Mouse (Mus musculus) forebrain, postnatal 0 days (tissue): ENCODE measurements around the gene Umad1. TPM values are rescaled to one million over a fixed set of nuclear protein-coding genes. Genes with fewer than 3 reads are reported as not detected.

Experiments
- ATAC-seq: fragments of 200-750 bp; cut with Nextera tagmentation; 2 replicates; pipeline ENCODE4 v1.8.0; 2017; ENCODE audit warnings: mild to moderate bottlenecking, moderate library complexity
- DNase-seq: peaks from one replicate; pipeline ENCODE4 v3.0.0-alpha.2; 2015
- H3K27ac ChIP-seq: fragments of 300-500 bp; sonication (generic); 2 replicates; pipeline ENCODE4 v1.5.1; 2014; ENCODE audit warnings: low read depth, mild to moderate bottlenecking, antibody characterized with exemption, low read length, moderate library complexity, mixed read lengths
- H3K27me3 ChIP-seq: fragments of 300-500 bp; sonication (generic); 2 replicates; pipeline ENCODE4 v1.6.1; 2014; ENCODE audit warnings: mild to moderate bottlenecking, low read length, mixed read lengths; ENCODE audit not compliant: insufficient read depth
- H3K36me3 ChIP-seq: fragments of 300-500 bp; sonication (generic); 2 replicates; pipeline ENCODE4 v1.6.1; 2014; ENCODE audit warnings: mild to moderate bottlenecking, moderate library complexity; ENCODE audit not compliant: insufficient read depth
- H3K4me1 ChIP-seq: fragments of 300-500 bp; sonication (generic); 2 replicates; pipeline ENCODE4 v1.6.1; 2014; ENCODE audit warnings: antibody characterized with exemption; ENCODE audit not compliant: insufficient read depth
- H3K4me2 ChIP-seq: fragments of 300-500 bp; sonication (generic); 2 replicates; pipeline ENCODE4 v1.6.1; 2014; ENCODE audit warnings: low read depth, mild to moderate bottlenecking, moderate library complexity
- H3K4me3 ChIP-seq: fragments of 300-500 bp; sonication (generic); 2 replicates; pipeline ENCODE4 v1.5.1; 2014; ENCODE audit warnings: low read depth, low read length, mixed read lengths
- H3K9ac ChIP-seq: fragments of 300-500 bp; sonication (generic); 2 replicates; pipeline ENCODE4 v1.6.1; 2014; ENCODE audit warnings: mild to moderate bottlenecking
- H3K9me3 ChIP-seq: fragments of 300-500 bp; sonication (generic); 2 replicates; pipeline ENCODE4 v1.6.1; 2016; ENCODE audit warnings: low read length
- CTCF ChIP-seq: sonication (generic); IDR thresholded peaks from 2 replicates; pipeline ENCODE4 v1.5.1; 2016; ENCODE audit warnings: antibody characterized with exemption, control low read depth, low read depth
- WGBS: fragments of 180-500 bp; shearing (Covaris S2); extraction: QIAGEN DNeasy Blood & Tissue Kit; methylation state at CpG from one replicate; pipeline ENCODE4 v1.1.7; 2014; 5-methylcytosine and 5-hydroxymethylcytosine counted together
- polyA plus RNA-seq: library from polyadenylated mRNA; unstranded; fragments of >200 nt; fragmentation: Nextera tagmentation; extraction: Ambion mirVana; gene quantifications from 2 replicates; pipeline ENCODE4 v1.2.1, GENCODE M21; 2015
- total RNA-seq: library from RNA; depleted of rRNA; stranded (reverse); fragments of >200 nt; gene quantifications from 2 replicates; pipeline ENCODE4 v1.2.3, GENCODE M21; 2014

Gene Umad1
- total and polyA plus RNA-seq, 2 experiments from 2014 or later = 24.4 to 50.5 TPM

DNA sequence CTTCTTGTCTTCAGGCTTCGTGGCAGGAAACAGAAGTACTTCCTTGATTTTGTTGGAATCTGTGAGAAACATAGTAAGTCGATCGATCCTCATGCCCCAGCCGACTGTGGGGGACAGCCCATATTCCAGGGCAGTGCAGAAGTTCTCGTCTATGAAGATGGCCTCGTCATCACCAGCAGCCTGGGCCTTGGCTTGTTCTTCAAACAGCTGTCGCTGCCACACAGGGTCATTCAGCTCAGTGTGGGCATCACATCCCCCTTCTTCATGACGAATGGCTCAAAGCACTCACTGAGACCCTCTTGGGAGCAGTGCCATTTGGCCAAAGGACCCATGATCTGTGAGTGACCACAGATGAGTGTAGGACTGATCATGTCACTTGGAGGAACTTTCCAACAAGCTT, 118.6 kb downstream of the Umad1 start:
- Histone ChIP-seq H3K27me3 (no peaks in the 10 kb centered on the region), H3K36me3 (peaks cover 6% of the 10 kb centered on the region), H3K27ac (no peak overlapping the region), H3K4me2 (no peak overlapping the region), H3K9ac (no peak overlapping the region), H3K4me1 (no peaks in the 10 kb centered on the region), H3K9me3 (no peaks in the 10 kb centered on the region), H3K4me3 (no peak overlapping the region)
- WGBS = 95% methylated on average over 8 of the region's 8 CpGs
- ATAC-seq = no peak
- no peak for TF ChIP-seq CTCF
- no peak for DNase-seq

DNA sequence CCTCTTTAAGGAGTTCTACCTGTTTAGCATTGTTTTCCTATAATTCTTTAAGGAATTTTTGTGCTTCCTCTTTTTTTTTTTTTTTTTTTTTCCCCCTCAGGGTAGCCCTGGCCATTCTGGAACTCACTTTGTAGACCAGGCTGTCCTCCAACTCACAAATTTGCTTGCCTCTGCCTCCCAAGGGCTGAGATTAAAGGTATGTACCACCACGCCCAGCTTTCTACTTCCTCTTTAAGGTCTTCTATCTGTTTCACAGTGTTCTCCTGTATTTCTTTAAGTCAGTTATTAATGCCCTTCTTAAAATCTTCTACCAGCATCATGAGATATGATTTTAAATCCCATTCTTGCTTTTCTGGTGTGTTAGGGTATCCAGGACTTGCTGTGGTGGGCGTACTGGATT, 130.2 kb downstream of the Umad1 start:
- no peaks in the 10 kb centered on the region for H3K9me3 ChIP-seq
- H3K4me3 ChIP-seq = no peak overlapping the region
- no peaks in the 10 kb centered on the region for H3K36me3 ChIP-seq
- WGBS = 95% methylated on average over 2 of the region's 2 CpGs
- no peak overlapping the region for H3K4me2 ChIP-seq
- no peak for DNase-seq
- H3K27ac ChIP-seq = no peak overlapping the region
- no peaks in the 10 kb centered on the region for H3K27me3 ChIP-seq
- no peak for ATAC-seq
- no peak overlapping the region for H3K9ac ChIP-seq
- no peaks in the 10 kb centered on the region for H3K4me1 ChIP-seq
- no peak for TF ChIP-seq CTCF

- Histone ChIP-seq H3K4me1 (no peaks in the 10 kb centered on the region), H3K27me3 (no peaks in the 10 kb centered on the region), H3K9ac (no peak overlapping the region), H3K4me2 (no peak overlapping the region), H3K36me3 (no peaks in the 10 kb centered on the region), H3K4me3 (no peak overlapping the region), H3K27ac (no peak overlapping the region), H3K9me3 (no peaks in the 10 kb centered on the region)
- TF ChIP-seq CTCF = no peak
- 93% methylated on average over 6 of the region's 6 CpGs for WGBS
- DNase-seq (no peak), ATAC-seq (no peak)
Observed at GRCm38 (mm10) chr6:8390296-8390695, 131.2 kb downstream of the Umad1 start.

- TF ChIP-seq CTCF = no peak
- ATAC-seq = no peak
- 64% methylated on average over 2 of the region's 2 CpGs for WGBS
- Histone ChIP-seq H3K27ac (no peak overlapping the region), H3K9ac (no peak overlapping the region), H3K9me3 (no peaks in the 10 kb centered on the region), H3K27me3 (no peaks in the 10 kb centered on the region), H3K4me1 (no peaks in the 10 kb centered on the region), H3K36me3 (no peaks in the 10 kb centered on the region), H3K4me2 (no peak overlapping the region), H3K4me3 (no peak overlapping the region)
- DNase-seq = no peak
Observed at GRCm38 (mm10) chr6:8390935-8391334, 131.8 kb downstream of the Umad1 start.

DNA sequence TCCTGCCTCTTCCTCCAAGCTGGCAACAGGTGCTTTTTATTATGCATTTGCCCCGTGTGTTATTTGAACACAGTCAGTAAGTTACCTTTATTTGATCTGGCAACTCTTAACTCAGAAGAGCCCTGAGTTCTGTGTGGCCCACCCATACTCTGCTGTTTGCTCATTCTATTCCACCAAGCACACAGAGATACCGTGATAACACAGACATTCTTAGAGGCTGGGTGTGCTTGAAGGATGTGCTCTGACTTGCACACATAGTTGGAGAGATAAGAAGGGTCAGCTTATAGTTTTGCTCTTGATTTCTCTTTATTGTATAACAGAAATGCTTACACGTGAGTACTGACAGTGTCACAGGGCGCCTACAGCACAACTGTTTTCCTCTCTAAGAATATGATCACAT, 133.9 kb downstream of the Umad1 start:
- ATAC-seq (no peak), DNase-seq (no peak)
- Histone ChIP-seq H3K9me3 (no peaks in the 10 kb centered on the region), H3K27me3 (no peaks in the 10 kb centered on the region), H3K4me2 (no peak overlapping the region), H3K4me3 (no peak overlapping the region), H3K36me3 (no peaks in the 10 kb centered on the region), H3K27ac (no peak overlapping the region), H3K9ac (no peak overlapping the region), H3K4me1 (peaks cover 8% of the 10 kb centered on the region; the same call in 1 of the 2 replicates)
- TF ChIP-seq CTCF = no peak
- 90% methylated on average over 4 of the region's 4 CpGs for WGBS

GRCm38 (mm10) chr6:8394044-8394443, 135.0 kb downstream of the Umad1 start:
- no peak overlapping the region for H3K4me3 ChIP-seq
- H3K27me3 ChIP-seq = no peaks in the 10 kb centered on the region
- ATAC-seq = peak; percentile 51; the same call in 1 of the 2 replicates
- no peak for TF ChIP-seq CTCF
- H3K27ac ChIP-seq = no peak overlapping the region
- H3K4me2 ChIP-seq = no peak overlapping the region
- no peaks in the 10 kb centered on the region for H3K36me3 ChIP-seq
- H3K4me1 ChIP-seq = peaks cover 8% of the 10 kb centered on the region; the same call in 1 of the 2 replicates
- no peak overlapping the region for H3K9ac ChIP-seq
- no peak for DNase-seq
- no peaks in the 10 kb centered on the region for H3K9me3 ChIP-seq

DNA sequence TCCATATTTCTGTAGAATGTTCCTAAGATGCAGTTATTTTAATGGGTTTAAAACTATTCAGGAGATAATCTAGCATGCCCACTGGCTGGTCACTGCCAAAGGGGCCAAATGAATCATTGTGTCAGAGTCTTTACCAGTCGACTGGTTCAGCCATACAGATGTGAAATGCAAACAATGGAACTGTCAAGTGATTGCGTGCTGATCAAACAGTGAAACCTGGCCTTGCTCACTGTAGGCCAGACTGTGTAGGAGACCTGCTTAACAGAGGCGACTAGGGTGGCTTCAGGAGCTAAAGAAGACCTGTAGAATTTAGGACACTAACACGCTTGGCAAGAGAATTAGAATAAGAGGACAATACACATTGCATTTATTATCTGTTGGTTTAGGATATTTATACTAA, 136.0 kb downstream of the Umad1 start:
- ATAC-seq = no peak
- WGBS = 37% methylated on average over 4 of the region's 4 CpGs
- Histone ChIP-seq H3K4me2 (no peak overlapping the region), H3K4me1 (peaks cover 8% of the 10 kb centered on the region; the same call in 1 of the 2 replicates), H3K27me3 (no peaks in the 10 kb centered on the region), H3K27ac (no peak overlapping the region), H3K9me3 (no peaks in the 10 kb centered on the region), H3K9ac (no peak overlapping the region), H3K4me3 (no peak overlapping the region), H3K36me3 (no peaks in the 10 kb centered on the region)
- no peak for TF ChIP-seq CTCF
- no peak for DNase-seq

GRCm38 (mm10) chr6:8397252-8397651, 138.2 kb downstream of the Umad1 start:
- no peaks in the 10 kb centered on the region for H3K9me3 ChIP-seq
- DNase-seq (no peak), ATAC-seq (peak; percentile 35)
- H3K9ac ChIP-seq = no peak overlapping the region
- H3K4me3 ChIP-seq = no peak overlapping the region
- H3K4me2 ChIP-seq = no peak overlapping the region
- no peak for TF ChIP-seq CTCF
- WGBS = 78% methylated on average over 7 of the region's 7 CpGs
- H3K27me3 ChIP-seq = no peaks in the 10 kb centered on the region
- H3K27ac ChIP-seq = peak overlapping the region; percentile 45; the same call in 1 of the 2 replicates
- no peaks in the 10 kb centered on the region for H3K36me3 ChIP-seq
- H3K4me1 ChIP-seq = peaks cover 8% of the 10 kb centered on the region; the same call in 1 of the 2 replicates
